Mouse (Mus musculus) cerebellum, adult 18-20 months (tissue): ENCODE results near the gene Usp13.

Experiments used
- DNase-seq, 2 experiments: peaks; one replicate each; pipeline ENCODE4 v3.0.0; 2021

The Usp13 gene

GRCm38 (mm10) chr3:32939802-32940501 is 122.6 kb downstream of the Usp13 start:
- no peak for DNase-seq

GRCm38 (mm10) chr3:32947486-32947885 is 130.1 kb downstream of the Usp13 start:
- no peak for DNase-seq

- no peak for DNase-seq
These were observed 134.0 kb downstream of the Usp13 start for GRCm38 (mm10) chr3:32951382-32951781.

GRCm38 (mm10) chr3:32961494-32961893 is 144.1 kb downstream of the Usp13 start:
- no peak for DNase-seq

- DNase-seq, result no peak
These were observed 148.2 kb downstream of the Usp13 start for GRCm38 (mm10) chr3:32965528-32965927.

GRCm38 (mm10) chr3:32968671-32969425 is 151.5 kb downstream of the Usp13 start:
- DNase-seq, result no peak

GRCm38 (mm10) chr3:32970257-32970656 is 152.9 kb downstream of the Usp13 start:
- no peak for DNase-seq

- DNase-seq, result no peak
These were observed 161.9 kb downstream of the Usp13 start for GRCm38 (mm10) chr3:32979238-32979637.

GRCm38 (mm10) chr3:32979981-32980380 is 162.6 kb downstream of the Usp13 start:
- DNase-seq, result no peak

GRCm38 (mm10) chr3:32985141-32985540 is 167.8 kb downstream of the Usp13 start:
- DNase-seq, result no peak
